Mouse (Mus musculus): ENCODE measurements around the gene Pth2r. TPM values are rescaled to one million over a fixed set of nuclear protein-coding genes. Genes with fewer than 3 reads are reported as not detected.

Pth2r gene
- total and polyA plus RNA-seq, 2 experiments from 2014 or later, result 1.9 to 3.0 TPM

GRCm38 (mm10) chr1:65352979-65353378 is 71.1 kb downstream of the Pth2r start:
- TF ChIP-seq CTCF (IDR thresholded peaks at IDR 0.05; ENCODE audit: low read depth), result no peak
- Histone ChIP-seq H3K9me3 (ENCODE audit: low read length) (no peaks in the 10 kb centered on the region), H3K27me3 (ENCODE audit: insufficient read depth, low read length) (no peaks in the 10 kb centered on the region), H3K36me3 (ENCODE audit: insufficient read depth, low read length) (no peaks in the 10 kb centered on the region), H3K27ac (no peak overlapping the region), H3K9ac (replicated peaks; ENCODE audit: low read length) (no peak overlapping the region), H3K4me2 (ENCODE audit: low read depth, low read length) (no peak overlapping the region), H3K4me1 (ENCODE audit: insufficient read depth, low read length) (no peaks in the 10 kb centered on the region), H3K4me3 (ENCODE audit: low read length) (no peak overlapping the region)
- ATAC-seq, result no peak
- 30% methylated on average over 2 of the region's 2 CpGs for WGBS
- no peak for DNase-seq (ENCODE audit: low spot score)

- Histone ChIP-seq H3K27ac (no peak overlapping the region), H3K36me3 (ENCODE audit: insufficient read depth, low read length) (no peaks in the 10 kb centered on the region), H3K9me3 (ENCODE audit: low read length) (no peaks in the 10 kb centered on the region), H3K4me1 (ENCODE audit: insufficient read depth, low read length) (no peaks in the 10 kb centered on the region), H3K4me3 (ENCODE audit: low read length) (no peak overlapping the region), H3K27me3 (ENCODE audit: insufficient read depth, low read length) (no peaks in the 10 kb centered on the region), H3K9ac (replicated peaks; ENCODE audit: low read length) (no peak overlapping the region), H3K4me2 (ENCODE audit: low read depth, low read length) (no peak overlapping the region)
- ATAC-seq (no peak), DNase-seq (ENCODE audit: low spot score) (no peak)
- TF ChIP-seq CTCF (IDR thresholded peaks at IDR 0.05; ENCODE audit: low read depth), result no peak
Measured at GRCm38 (mm10) chr1:65354153-65354552, 72.3 kb downstream of the Pth2r start.

GRCm38 (mm10) chr1:65388328-65388727 is 106.5 kb downstream of the Pth2r start:
- DNase-seq (ENCODE audit: low spot score), result peak; percentile 25
- Histone ChIP-seq H3K4me2 (ENCODE audit: low read depth, low read length) (no peak overlapping the region), H3K27me3 (ENCODE audit: insufficient read depth, low read length) (no peaks in the 10 kb centered on the region), H3K27ac (no peak overlapping the region), H3K4me3 (ENCODE audit: low read length) (no peak overlapping the region), H3K9ac (replicated peaks; ENCODE audit: low read length) (no peak overlapping the region), H3K36me3 (ENCODE audit: insufficient read depth, low read length) (no peaks in the 10 kb centered on the region), H3K9me3 (ENCODE audit: low read length) (no peaks in the 10 kb centered on the region), H3K4me1 (ENCODE audit: insufficient read depth, low read length) (no peaks in the 10 kb centered on the region)
- WGBS, result 34% methylated on average over 15 of the region's 15 CpGs
- ATAC-seq, result peak; percentile 47
- peak; percentile 66 for TF ChIP-seq CTCF (IDR thresholded peaks at IDR 0.05; ENCODE audit: low read depth)

- no peaks in the 10 kb centered on the region for H3K36me3 ChIP-seq (ENCODE audit: insufficient read depth, low read length)
- no peaks in the 10 kb centered on the region for H3K4me1 ChIP-seq (ENCODE audit: insufficient read depth, low read length)
- H3K4me3 ChIP-seq (ENCODE audit: low read length), result no peak overlapping the region
- H3K4me2 ChIP-seq (ENCODE audit: low read depth, low read length), result no peak overlapping the region
- DNase-seq (ENCODE audit: low spot score) (no peak), ATAC-seq (no peak)
- no peaks in the 10 kb centered on the region for H3K9me3 ChIP-seq (ENCODE audit: low read length)
- H3K9ac ChIP-seq (replicated peaks; ENCODE audit: low read length), result no peak overlapping the region
- TF ChIP-seq CTCF (IDR thresholded peaks at IDR 0.05; ENCODE audit: low read depth), result no peak
- 99% methylated on average over 15 of the region's 15 CpGs for WGBS
- H3K27me3 ChIP-seq (ENCODE audit: insufficient read depth, low read length), result no peaks in the 10 kb centered on the region
- no peak overlapping the region for H3K27ac ChIP-seq
Measured at GRCm38 (mm10) chr1:65389621-65390020, 107.8 kb downstream of the Pth2r start.

GRCm38 (mm10) chr1:65407441-65407840 is 125.6 kb downstream of the Pth2r start:
- DNase-seq (ENCODE audit: low spot score), result no peak
- H3K9ac ChIP-seq (replicated peaks; ENCODE audit: low read length), result no peak overlapping the region
- 58% methylated on average over 5 of the region's 5 CpGs for WGBS
- no peak for TF ChIP-seq CTCF (IDR thresholded peaks at IDR 0.05; ENCODE audit: low read depth)
- ATAC-seq, result no peak
- H3K4me2 ChIP-seq (ENCODE audit: low read depth, low read length), result no peak overlapping the region
- H3K4me1 ChIP-seq (ENCODE audit: insufficient read depth, low read length), result no peaks in the 10 kb centered on the region
- H3K36me3 ChIP-seq (ENCODE audit: insufficient read depth, low read length), result no peaks in the 10 kb centered on the region
- no peaks in the 10 kb centered on the region for H3K9me3 ChIP-seq (ENCODE audit: low read length)
- no peaks in the 10 kb centered on the region for H3K27me3 ChIP-seq (ENCODE audit: insufficient read depth, low read length)
- H3K4me3 ChIP-seq (ENCODE audit: low read length), result no peak overlapping the region
- no peak overlapping the region for H3K27ac ChIP-seq

GRCm38 (mm10) chr1:65420909-65421308 is 139.1 kb downstream of the Pth2r start:
- no peak for ATAC-seq
- no peak overlapping the region for H3K4me2 ChIP-seq (ENCODE audit: low read depth, low read length)
- H3K4me1 ChIP-seq (ENCODE audit: insufficient read depth, low read length), result no peaks in the 10 kb centered on the region
- no peak for TF ChIP-seq CTCF (IDR thresholded peaks at IDR 0.05; ENCODE audit: low read depth)
- WGBS, result over 99% methylated on average over 2 of the region's 2 CpGs
- H3K36me3 ChIP-seq (ENCODE audit: insufficient read depth, low read length), result no peaks in the 10 kb centered on the region
- no peak for DNase-seq (ENCODE audit: low spot score)
- H3K27ac ChIP-seq, result no peak overlapping the region
- H3K4me3 ChIP-seq (ENCODE audit: low read length), result no peak overlapping the region
- H3K9me3 ChIP-seq (ENCODE audit: low read length), result no peaks in the 10 kb centered on the region
- H3K9ac ChIP-seq (replicated peaks; ENCODE audit: low read length), result no peak overlapping the region
- H3K27me3 ChIP-seq (ENCODE audit: insufficient read depth, low read length), result no peaks in the 10 kb centered on the region

GRCm38 (mm10) chr1:65422501-65423010 is 140.7 kb downstream of the Pth2r start:
- no peak for TF ChIP-seq CTCF (IDR thresholded peaks at IDR 0.05; ENCODE audit: low read depth)
- ATAC-seq, result no peak
- H3K36me3 ChIP-seq (ENCODE audit: insufficient read depth, low read length), result no peaks in the 10 kb centered on the region

More at GRCm38 (mm10) chr1:65422501-65423010, 140.7 kb downstream of the Pth2r start:
- no peaks in the 10 kb centered on the region for H3K4me1 ChIP-seq (ENCODE audit: insufficient read depth, low read length)
- no peaks in the 10 kb centered on the region for H3K9me3 ChIP-seq (ENCODE audit: low read length)
- DNase-seq (ENCODE audit: low spot score), result no peak
- no peak overlapping the region for H3K4me2 ChIP-seq (ENCODE audit: low read depth, low read length)
- H3K9ac ChIP-seq (replicated peaks; ENCODE audit: low read length), result no peak overlapping the region
- no peak overlapping the region for H3K4me3 ChIP-seq (ENCODE audit: low read length)
- no peak overlapping the region for H3K27ac ChIP-seq
- H3K27me3 ChIP-seq (ENCODE audit: insufficient read depth, low read length), result no peaks in the 10 kb centered on the region

Other genes starting within 250 kb of the Pth2r start
- gene Akr1cl, start 249.3 kb upstream of the Pth2r start, total RNA-seq (2014; rRNA removed), result not detected in 2 replicates
- gene Akr1cl, start 249.3 kb upstream of the Pth2r start, polyA plus RNA-seq (2015; fragmentation: Nextera tagmentation; extraction: Ambion mirVana), result 0.10 and 0.13 TPM in 2 replicates
- 1.7 TPM in 1 of 2 replicates, not detected in the other for gene Cryge, start 230.9 kb upstream of the Pth2r start, total RNA-seq (2014; rRNA removed)
- gene Cryge, start 230.9 kb upstream of the Pth2r start, polyA plus RNA-seq (2015; fragmentation: Nextera tagmentation; extraction: Ambion mirVana), result not detected in 2 replicates
- gene Crygd, start 218.6 kb upstream of the Pth2r start, total RNA-seq (2014; rRNA removed), result not detected in 2 replicates
- gene Crygd, start 218.6 kb upstream of the Pth2r start, polyA plus RNA-seq (2015; fragmentation: Nextera tagmentation; extraction: Ambion mirVana), result not detected in 2 replicates
- not detected in 2 replicates for gene Crygc, start 208.4 kb upstream of the Pth2r start, total RNA-seq (2014; rRNA removed)
- gene Crygc, start 208.4 kb upstream of the Pth2r start, polyA plus RNA-seq (2015; fragmentation: Nextera tagmentation; extraction: Ambion mirVana), result not detected in 2 replicates
- not detected in 2 replicates for gene Crygb, start 199.8 kb upstream of the Pth2r start, total RNA-seq (2014; rRNA removed)
- gene Crygb, start 199.8 kb upstream of the Pth2r start, polyA plus RNA-seq (2015; fragmentation: Nextera tagmentation; extraction: Ambion mirVana), result 0.40 TPM in 1 of 2 replicates, not detected in the other
- gene Cryga, start 178.7 kb upstream of the Pth2r start, total RNA-seq (2014; rRNA removed), result 1.9 and 5.4 TPM in 2 replicates
- gene Cryga, start 178.7 kb upstream of the Pth2r start, polyA plus RNA-seq (2015; fragmentation: Nextera tagmentation; extraction: Ambion mirVana), result 1.2 TPM in 2 replicates
- 2.6 TPM in 1 of 2 replicates, not detected in the other for gene Gm28845, start 162.5 kb upstream of the Pth2r start, total RNA-seq (2014; rRNA removed)
- gene Gm28845, start 162.5 kb upstream of the Pth2r start, polyA plus RNA-seq (2015; fragmentation: Nextera tagmentation; extraction: Ambion mirVana), result 0.64 and 0.74 TPM in 2 replicates
- 4.8 and 5.0 TPM in 2 replicates for gene D630023F18Rik, start 158.8 kb upstream of the Pth2r start, total RNA-seq (2014; rRNA removed)
- gene D630023F18Rik, start 158.8 kb upstream of the Pth2r start, polyA plus RNA-seq (2015; fragmentation: Nextera tagmentation; extraction: Ambion mirVana), result 8.6 and 10.0 TPM in 2 replicates
- gene Idh1, start 95.6 kb upstream of the Pth2r start, total RNA-seq (2014; rRNA removed), result 201 and 210 TPM in 2 replicates
- 338 and 346 TPM in 2 replicates for gene Idh1, start 95.6 kb upstream of the Pth2r start, polyA plus RNA-seq (2015; fragmentation: Nextera tagmentation; extraction: Ambion mirVana)
- gene Pikfyve, start 95.4 kb upstream of the Pth2r start, total RNA-seq (2014; rRNA removed), result 23.4 and 28.2 TPM in 2 replicates
- 8.7 and 10.0 TPM in 2 replicates for gene Pikfyve, start 95.4 kb upstream of the Pth2r start, polyA plus RNA-seq (2015; fragmentation: Nextera tagmentation; extraction: Ambion mirVana)

All from hindbrain, postnatal 0 days (tissue).